Mouse (Mus musculus) spleen, adult 2 months (tissue): Measurements from ENCODE around the gene Eif4e3.

Experiments used
- CTCF ChIP-seq: fragments of 200-500 bp; IDR thresholded peaks from 2 replicates; pipeline ENCODE4 v1.5.1; 2011; ENCODE audit warnings: mild to moderate bottlenecking, inconsistent platforms; ENCODE audit not compliant: insufficient read depth, insufficient read length, insufficient replicate concordance; ENCODE audit errors: extremely low read depth
- POLR2A ChIP-seq: fragments of 200-500 bp; IDR thresholded peaks from 2 replicates; pipeline ENCODE4 v1.6.1; 2011; ENCODE audit warnings: low read depth, low read length, inconsistent platforms

DNA sequence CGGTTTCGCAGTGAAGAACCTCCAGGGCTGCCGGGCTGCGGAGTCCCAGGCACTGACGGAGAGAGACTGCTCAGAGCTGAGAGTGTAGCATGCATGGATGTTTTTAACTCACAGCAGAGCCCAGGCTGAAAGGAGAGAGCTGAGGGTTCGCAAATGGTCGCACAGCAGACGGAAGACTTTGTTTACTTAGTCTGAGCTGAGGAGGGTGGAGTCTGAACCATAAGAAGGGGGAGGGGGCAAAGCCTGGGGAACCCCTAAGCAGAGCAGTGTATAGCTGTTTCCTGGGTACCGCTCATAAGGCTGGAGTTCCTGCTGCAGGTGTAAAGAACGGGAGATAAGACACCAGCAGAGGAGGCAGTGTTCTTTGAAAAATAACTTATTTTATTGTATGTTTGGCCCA is 20.2 kb downstream of the Eif4e3 start:
- TF ChIP-seq CTCF (no peak), POLR2A (no peak)
